Mouse (Mus musculus) spleen, adult 10 weeks (tissue): ENCODE results near the gene Cntn6. TPM values are rescaled to one million over a fixed set of nuclear protein-coding genes. Genes with fewer than 3 reads are reported as not detected.

Experiments used
- polyA plus RNA-seq: library from polyadenylated mRNA; stranded (reverse); fragments of 350-450 nt; fragmentation: Illumina TruSeq; extraction: RNeasy Lipid Tissue Mini Kit (QIAGEN cat#74804); gene quantifications from one replicate; pipeline ENCODE4 v1.2.3, GENCODE M21; 2015; ENCODE audit warnings: low replicate concordance; ENCODE audit not compliant: insufficient read depth

Cntn6 gene
- not detected for polyA plus RNA-seq

GRCm38 (mm10) chr6:104492490-104493431 lies at the start of gene Cntn6:
Cntn6 (plus strand) TSS chr6:104492790.

